Mouse (Mus musculus) cerebellum, adult 2 months (tissue): Measurements from ENCODE around the gene Gm29427.

Experiments used
- CTCF ChIP-seq: fragments of 200-500 bp; IDR thresholded peaks from 2 replicates; pipeline ENCODE4 v1.5.1; 2011; ENCODE audit warnings: low read depth, mild to moderate bottlenecking, control low read depth, low read length, moderate library complexity, borderline replicate concordance; ENCODE audit not compliant: insufficient read depth
- POLR2A ChIP-seq: fragments of 200-500 bp; IDR thresholded peaks from 2 replicates; pipeline ENCODE4 v1.6.1; 2011; ENCODE audit warnings: low read length, control low read depth, borderline replicate concordance; ENCODE audit not compliant: insufficient read depth

DNA sequence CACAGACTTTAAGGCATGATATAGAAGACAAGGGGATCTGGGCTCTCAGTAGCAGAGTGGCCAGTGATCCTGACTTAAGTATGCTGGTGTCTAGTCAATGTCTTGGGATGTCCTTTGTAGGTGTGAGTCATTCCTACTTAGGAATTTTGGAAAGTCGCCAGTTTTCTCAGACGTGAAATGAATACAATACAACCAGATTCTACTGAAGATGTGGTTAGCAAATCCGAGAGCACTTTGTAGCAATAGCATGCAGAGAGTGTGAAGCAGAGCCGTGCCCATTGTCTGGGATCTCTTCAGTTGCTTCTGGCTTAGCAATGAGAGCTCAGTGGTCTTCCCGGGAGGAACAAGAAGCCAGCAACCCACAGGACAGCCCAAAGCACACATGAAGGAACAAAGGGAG is 18.9 kb upstream of the Gm29427 start:
- TF ChIP-seq CTCF (no peak), POLR2A (no peak)
